Mouse (Mus musculus) E14TG2a.4 (cell line): ENCODE results near the gene Tecpr2.

Experiments
- H3K27me3 ChIP-seq: 2 replicates; pipeline ENCODE4 v1.6.1; 2014; ENCODE audit warnings: low read length, control low read depth; ENCODE audit not compliant: insufficient read depth
- H3K36me3 ChIP-seq: 2 replicates; pipeline ENCODE4 v1.6.1; 2014; ENCODE audit warnings: low read length, control low read depth; ENCODE audit not compliant: insufficient read depth
- H3K4me1 ChIP-seq: replicated peaks from 2 replicates; pipeline ENCODE4 v1.6.1; 2014; ENCODE audit warnings: low read depth, low read length, control low read depth
- H3K4me3 ChIP-seq: replicated peaks from 2 replicates; pipeline ENCODE4 v1.5.1; 2014; ENCODE audit warnings: mild to moderate bottlenecking, low read length
- H3K9me3 ChIP-seq: 2 replicates; pipeline ENCODE4 v1.6.1; 2014; ENCODE audit warnings: low read length, control low read depth
- CTCF ChIP-seq: conservative IDR thresholded peaks from 2 replicates; pipeline ENCODE4 v1.5.1; 2014; ENCODE audit warnings: low read length
- NANOG ChIP-seq: IDR thresholded peaks from 2 replicates; pipeline ENCODE4 v1.6.1; 2014; ENCODE audit warnings: borderline replicate concordance, low read length, mixed read lengths
- POU5F1 ChIP-seq: IDR thresholded peaks from 2 replicates; pipeline ENCODE4 v1.6.1; 2014; ENCODE audit warnings: low read length, borderline replicate concordance

The Tecpr2 gene

GRCm38 (mm10) chr12:110974726-110975125 lies 85.7 kb downstream of the Tecpr2 start:
- H3K36me3 ChIP-seq: peaks cover 63% of the 10 kb centered on the region
- TF ChIP-seq NANOG: no peak
- no peak for TF ChIP-seq CTCF
- no peak for TF ChIP-seq POU5F1
- peaks cover 68% of the 10 kb centered on the region for H3K4me1 ChIP-seq
- H3K4me3 ChIP-seq: no peak overlapping the region
- H3K9me3 ChIP-seq: no peaks in the 10 kb centered on the region
- H3K27me3 ChIP-seq: peaks cover 21% of the 10 kb centered on the region

GRCm38 (mm10) chr12:110975385-110975784 lies 86.3 kb downstream of the Tecpr2 start:
- H3K4me1 ChIP-seq: peaks cover 68% of the 10 kb centered on the region
- no peak overlapping the region for H3K4me3 ChIP-seq
- TF ChIP-seq CTCF: no peak
- TF ChIP-seq NANOG: no peak
- no peak for TF ChIP-seq POU5F1
- no peaks in the 10 kb centered on the region for H3K9me3 ChIP-seq
- H3K36me3 ChIP-seq: peaks cover 57% of the 10 kb centered on the region
- H3K27me3 ChIP-seq: peaks cover 21% of the 10 kb centered on the region

GRCm38 (mm10) chr12:110975838-110976468 lies 86.9 kb downstream of the Tecpr2 start:
- TF ChIP-seq POU5F1 (no peak), CTCF (no peak), NANOG (no peak)
- H3K4me3 ChIP-seq: no peak overlapping the region
- no peaks in the 10 kb centered on the region for H3K9me3 ChIP-seq
- H3K36me3 ChIP-seq: peaks cover 51% of the 10 kb centered on the region
- H3K4me1 ChIP-seq: peaks cover 65% of the 10 kb centered on the region
- H3K27me3 ChIP-seq: peaks cover 24% of the 10 kb centered on the region

- TF ChIP-seq CTCF (no peak), POU5F1 (no peak), NANOG (no peak)
- Histone ChIP-seq H3K4me1 (peaks cover 65% of the 10 kb centered on the region), H3K36me3 (peaks cover 50% of the 10 kb centered on the region), H3K27me3 (peaks cover 24% of the 10 kb centered on the region), H3K9me3 (no peaks in the 10 kb centered on the region), H3K4me3 (peak overlapping the region; percentile 94)
These were observed 87.7 kb downstream of the Tecpr2 start for GRCm38 (mm10) chr12:110976589-110977344.

GRCm38 (mm10) chr12:110977345-110977733 lies 88.3 kb downstream of the Tecpr2 start:
- H3K36me3 ChIP-seq: peaks cover 50% of the 10 kb centered on the region
- peaks cover 24% of the 10 kb centered on the region for H3K27me3 ChIP-seq
- H3K4me3 ChIP-seq: peak overlapping the region; percentile 94
- H3K9me3 ChIP-seq: no peaks in the 10 kb centered on the region
- H3K4me1 ChIP-seq: peaks cover 64% of the 10 kb centered on the region
- TF ChIP-seq CTCF: no peak
- no peak for TF ChIP-seq POU5F1
- TF ChIP-seq NANOG: no peak

GRCm38 (mm10) chr12:110977896-110978606 lies 89.0 kb downstream of the Tecpr2 start:
- H3K9me3 ChIP-seq: no peaks in the 10 kb centered on the region
- TF ChIP-seq POU5F1 (no peak), CTCF (no peak), NANOG (no peak)
- H3K36me3 ChIP-seq: peaks cover 44% of the 10 kb centered on the region
- H3K4me3 ChIP-seq: peak overlapping the region; percentile 94
- H3K27me3 ChIP-seq: peaks cover 24% of the 10 kb centered on the region
- peaks cover 67% of the 10 kb centered on the region for H3K4me1 ChIP-seq

GRCm38 (mm10) chr12:110978607-110979406 lies 89.7 kb downstream of the Tecpr2 start, which contains the start of gene Ankrd9:
Gene Ankrd9, minus strand, starts transcription at chr12:110979040.
- peak within 1 kb of the TSS; percentile 94 for H3K4me3 ChIP-seq
- peaks cover 24% of the 10 kb centered on the region for H3K27me3 ChIP-seq
- H3K36me3 ChIP-seq: peaks cover 37% of the 10 kb centered on the region
- peaks cover 73% of the 10 kb centered on the region for H3K4me1 ChIP-seq
- H3K9me3 ChIP-seq: no peaks in the 10 kb centered on the region
- no peak for TF ChIP-seq POU5F1
- no peak for TF ChIP-seq NANOG
- no peak for TF ChIP-seq CTCF
